Mouse (Mus musculus) heart, postnatal 0 days (tissue): ENCODE results near the gene Slc6a12. TPM values are rescaled to one million over a fixed set of nuclear protein-coding genes. Genes with fewer than 3 reads are reported as not detected.

Source experiments
- ATAC-seq: fragments of 200-750 bp; cut with Nextera tagmentation; 2 replicates; pipeline ENCODE4 v1.8.0; 2017; ENCODE audit warnings: low read depth, moderate number of reproducible peaks, moderate library complexity; ENCODE audit not compliant: insufficient read depth
- DNase-seq: peaks from one replicate; pipeline ENCODE4 v3.0.0-alpha.2; 2016; ENCODE audit warnings: low spot score
- H3K27ac ChIP-seq: fragments of 300-500 bp; sonication (generic); 2 replicates; pipeline ENCODE4 v1.5.1; 2014; ENCODE audit warnings: low read depth, mild to moderate bottlenecking
- H3K27me3 ChIP-seq: fragments of 300-500 bp; sonication (generic); 2 replicates; pipeline ENCODE4 v1.6.1; 2014; ENCODE audit warnings: low read length, mixed read lengths; ENCODE audit not compliant: control insufficient read depth, insufficient read depth
- H3K36me3 ChIP-seq: fragments of 300-500 bp; sonication (generic); replicated peaks from 2 replicates; pipeline ENCODE4 v1.6.1; 2014; ENCODE audit warnings: low read length, mixed read lengths; ENCODE audit not compliant: control insufficient read depth, insufficient read depth
- H3K4me1 ChIP-seq: fragments of 300-500 bp; sonication (generic); 2 replicates; pipeline ENCODE4 v1.6.1; 2014; ENCODE audit warnings: antibody characterized with exemption; ENCODE audit not compliant: control insufficient read depth, insufficient read depth
- H3K4me2 ChIP-seq: fragments of 300-500 bp; sonication (generic); 2 replicates; pipeline ENCODE4 v1.6.1; 2014; ENCODE audit warnings: low read depth, mild to moderate bottlenecking, low read length, moderate library complexity
- H3K4me3 ChIP-seq: fragments of 300-500 bp; sonication (generic); 2 replicates; pipeline ENCODE4 v1.5.1; 2014; ENCODE audit warnings: low read depth, low read length
- H3K9ac ChIP-seq: fragments of 300-500 bp; sonication (generic); replicated peaks from 2 replicates; pipeline ENCODE4 v1.6.1; 2014; ENCODE audit warnings: low read depth, low read length, mixed read lengths
- H3K9me3 ChIP-seq: fragments of 300-500 bp; sonication (generic); replicated peaks from 2 replicates; pipeline ENCODE4 v1.6.1; 2016; ENCODE audit warnings: low read length; ENCODE audit not compliant: control insufficient read depth
- CTCF ChIP-seq: IDR thresholded peaks from 2 replicates; pipeline ENCODE4 v1.5.1; 2016; ENCODE audit warnings: antibody characterized with exemption, control low read depth, low read depth
- EP300 ChIP-seq: IDR thresholded peaks from 2 replicates; pipeline ENCODE4 v1.6.1; 2016; ENCODE audit warnings: antibody characterized with exemption, low read depth
- WGBS: fragments of 180-500 bp; shearing (Covaris S2); extraction: QIAGEN DNeasy Blood & Tissue Kit; methylation state at CpG from one replicate; pipeline ENCODE4 v1.1.7; 2014; 5-methylcytosine and 5-hydroxymethylcytosine counted together
- polyA plus RNA-seq: library from polyadenylated mRNA; unstranded; fragments of >200 nt; fragmentation: Nextera tagmentation; extraction: Ambion mirVana; gene quantifications from 2 replicates; pipeline ENCODE4 v1.2.1, GENCODE M21; 2015
- total RNA-seq: library from RNA; depleted of rRNA; stranded (reverse); fragments of >200 nt; gene quantifications from 2 replicates; pipeline ENCODE4 v1.2.3, GENCODE M21; 2014; ENCODE audit warnings: low replicate concordance

Slc6a12 gene
- total and polyA plus RNA-seq, 2 experiments from 2014 or later = not detected

DNA sequence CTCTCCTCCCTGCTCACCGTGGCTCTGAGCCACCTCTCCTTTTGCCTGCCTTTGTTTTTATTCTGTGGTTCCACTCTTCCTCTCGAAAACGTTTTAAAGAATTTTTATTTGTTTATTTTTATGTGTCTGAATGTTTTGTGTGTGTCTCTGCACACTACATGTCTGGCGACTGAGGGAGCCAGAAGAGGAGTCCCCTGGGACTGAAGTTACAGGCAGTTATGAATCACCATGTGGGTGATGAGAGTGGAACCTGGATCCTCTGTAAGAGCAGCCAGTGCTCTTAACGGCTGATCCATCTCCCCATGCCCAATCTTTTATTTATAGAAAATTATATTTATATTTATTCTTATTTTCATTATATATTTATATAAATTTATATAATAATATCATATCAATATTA, 1.5 kb downstream of the Slc6a12 start:
- Histone ChIP-seq H3K36me3 (no peaks in the 10 kb centered on the region), H3K27ac (no peak overlapping the region), H3K4me2 (no peak overlapping the region), H3K27me3 (peaks cover 14% of the 10 kb centered on the region; the same call in 1 of the 2 replicates), H3K9ac (no peak overlapping the region), H3K9me3 (no peaks in the 10 kb centered on the region), H3K4me1 (no peaks in the 10 kb centered on the region), H3K4me3 (no peak overlapping the region)
- ATAC-seq = no peak
- no peak for DNase-seq
- TF ChIP-seq EP300 (no peak), CTCF (no peak)
- 57% methylated on average over 5 of the region's 5 CpGs for WGBS

DNA sequence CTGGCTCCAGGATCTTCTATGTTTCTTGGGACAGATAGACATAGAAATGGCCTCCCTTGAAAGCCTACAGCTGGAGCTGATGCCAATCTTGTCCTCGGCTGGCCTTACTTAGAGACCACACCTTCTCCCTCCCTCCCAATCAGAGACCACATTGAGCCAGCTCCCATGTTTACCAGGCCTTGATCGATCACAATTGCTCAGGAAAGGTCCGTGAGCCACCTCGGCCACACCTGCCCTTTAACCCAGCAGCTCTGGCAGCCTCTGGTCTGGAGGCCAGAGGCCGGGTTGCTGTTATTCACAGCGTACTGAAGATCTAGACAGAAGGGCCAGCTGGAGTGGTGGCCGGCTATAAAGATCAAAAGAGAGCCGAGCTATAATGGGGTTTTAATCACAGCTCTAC, 3.6 kb downstream of the Slc6a12 start:
- H3K4me2 ChIP-seq = no peak overlapping the region
- H3K4me3 ChIP-seq = no peak overlapping the region
- no peak for TF ChIP-seq EP300
- no peak for TF ChIP-seq CTCF
- H3K27me3 ChIP-seq = peaks cover 5% of the 10 kb centered on the region; the same call in 1 of the 2 replicates
- H3K9me3 ChIP-seq = no peaks in the 10 kb centered on the region
- no peak overlapping the region for H3K9ac ChIP-seq
- H3K27ac ChIP-seq = no peak overlapping the region
- 52% methylated on average over 8 of the region's 8 CpGs for WGBS
- DNase-seq (no peak), ATAC-seq (no peak)
- no peaks in the 10 kb centered on the region for H3K4me1 ChIP-seq
- H3K36me3 ChIP-seq = no peaks in the 10 kb centered on the region

DNA sequence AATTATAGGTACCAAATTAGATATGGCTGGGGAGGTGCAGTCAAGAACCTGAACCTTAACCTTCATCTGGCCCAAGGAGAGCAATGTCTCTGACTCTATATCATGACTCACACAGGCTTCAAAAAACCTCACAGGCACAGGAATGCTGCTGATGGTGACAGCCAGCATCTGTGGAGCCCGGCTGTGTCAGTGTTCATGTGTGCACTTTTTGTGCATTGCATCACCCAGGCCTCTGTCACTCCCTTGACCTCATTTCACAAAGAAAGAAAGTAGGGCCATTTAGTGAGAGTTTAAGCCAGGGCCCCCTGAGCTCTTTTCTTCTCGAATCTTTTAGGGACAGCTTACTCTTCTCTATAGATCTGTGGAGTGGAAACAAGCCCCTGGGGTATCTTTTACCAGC, 9.4 kb downstream of the Slc6a12 start:
- Histone ChIP-seq H3K36me3 (no peaks in the 10 kb centered on the region), H3K27me3 (0 out of 2 replicates have a peak, but pooled peaks cover 3% of the 10 kb centered on the region), H3K27ac (no peak overlapping the region), H3K9me3 (no peaks in the 10 kb centered on the region), H3K4me1 (no peaks in the 10 kb centered on the region), H3K4me3 (no peak overlapping the region), H3K9ac (no peak overlapping the region), H3K4me2 (no peak overlapping the region)
- ATAC-seq (no peak), DNase-seq (no peak)
- 44% methylated on average over 2 of the region's 2 CpGs for WGBS
- TF ChIP-seq CTCF (no peak), EP300 (no peak)

DNA sequence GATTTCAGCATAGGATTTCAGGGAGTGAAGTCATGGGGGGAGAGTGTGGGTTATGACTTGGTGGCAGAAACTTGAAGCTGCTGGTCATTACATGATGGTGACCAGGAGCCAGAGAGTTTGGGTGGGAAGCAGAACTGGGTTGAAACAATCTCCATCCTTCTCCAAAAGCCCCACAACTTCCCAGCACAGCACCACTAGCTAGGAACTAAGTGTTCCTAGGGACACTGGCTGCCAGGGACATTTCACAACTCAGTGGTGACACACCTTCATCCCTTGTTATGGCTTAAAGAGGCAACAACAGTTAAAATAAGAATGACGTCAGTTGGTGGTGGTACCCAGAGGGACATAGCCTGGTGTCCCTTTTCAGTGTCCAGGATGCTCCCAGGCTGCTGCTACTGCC, 13.2 kb downstream of the Slc6a12 start:
- 45% methylated on average over 1 of the region's 1 CpGs for WGBS
- Histone ChIP-seq H3K4me2 (no peak overlapping the region), H3K9me3 (no peaks in the 10 kb centered on the region), H3K27ac (no peak overlapping the region), H3K9ac (no peak overlapping the region), H3K27me3 (0 out of 2 replicates have a peak, but pooled peaks cover 3% of the 10 kb centered on the region), H3K4me3 (no peak overlapping the region), H3K4me1 (no peaks in the 10 kb centered on the region), H3K36me3 (no peaks in the 10 kb centered on the region)
- DNase-seq (no peak), ATAC-seq (no peak)
- no peak for TF ChIP-seq CTCF
- no peak for TF ChIP-seq EP300

DNA sequence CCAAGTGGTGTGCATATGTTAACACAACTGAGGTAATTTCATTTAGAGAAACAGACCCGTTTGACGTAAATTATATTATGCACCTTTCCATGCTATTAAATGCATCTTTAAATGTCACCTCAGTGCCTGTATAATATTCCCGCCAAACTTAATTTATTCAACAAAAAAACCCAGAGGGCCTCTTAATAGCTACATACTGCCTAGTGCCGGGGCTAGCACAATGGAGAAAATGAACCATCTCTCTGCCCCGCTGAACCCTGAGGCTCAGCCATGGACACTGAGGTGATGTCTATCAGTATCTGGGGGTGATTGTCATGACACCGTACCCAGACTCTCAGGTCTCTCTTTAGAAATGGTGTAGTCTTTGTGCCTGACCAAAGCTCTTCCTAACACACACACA, 14.4 kb downstream of the Slc6a12 start:
- Histone ChIP-seq H3K4me3 (no peak overlapping the region), H3K9me3 (no peaks in the 10 kb centered on the region), H3K27me3 (0 out of 2 replicates have a peak, but pooled peaks cover 3% of the 10 kb centered on the region), H3K9ac (no peak overlapping the region), H3K27ac (no peak overlapping the region), H3K4me1 (no peaks in the 10 kb centered on the region), H3K36me3 (no peaks in the 10 kb centered on the region), H3K4me2 (no peak overlapping the region)
- no peak for DNase-seq
- TF ChIP-seq EP300 = no peak
- TF ChIP-seq CTCF = no peak
- no peak for ATAC-seq
- 84% methylated on average over 6 of the region's 6 CpGs for WGBS

DNA sequence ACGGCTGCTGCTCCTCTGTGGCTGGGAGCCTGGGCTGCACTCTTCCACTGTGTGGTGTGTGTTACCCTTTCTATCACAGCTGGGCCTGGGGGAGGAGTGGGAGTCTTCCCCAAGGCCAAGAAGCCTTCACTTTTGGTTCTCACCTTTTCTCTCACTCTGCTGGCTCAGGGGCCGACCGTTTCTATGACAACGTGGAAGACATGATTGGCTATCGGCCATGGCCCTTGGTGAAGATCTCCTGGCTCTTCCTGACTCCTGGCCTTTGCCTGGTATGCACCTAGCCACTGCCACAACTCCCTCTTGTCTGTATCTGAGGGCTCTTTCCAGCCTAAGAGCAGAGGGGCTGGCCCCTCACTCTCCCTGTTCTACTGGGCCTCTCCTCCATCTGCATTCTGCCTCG, 20.2 kb downstream of the Slc6a12 start:
- no peak overlapping the region for H3K27ac ChIP-seq
- no peaks in the 10 kb centered on the region for H3K4me1 ChIP-seq
- TF ChIP-seq CTCF (no peak), EP300 (no peak)

More for the DNA sequence above, 20.2 kb downstream of the Slc6a12 start:
- Histone ChIP-seq H3K4me3 (no peak overlapping the region), H3K27me3 (no peaks in the 10 kb centered on the region), H3K4me2 (no peak overlapping the region), H3K9me3 (no peaks in the 10 kb centered on the region), H3K9ac (no peak overlapping the region), H3K36me3 (no peaks in the 10 kb centered on the region)
- 52% methylated on average over 6 of the region's 6 CpGs for WGBS
- no peak for ATAC-seq
- no peak for DNase-seq
